Mouse (Mus musculus): ENCODE measurements around the gene Dennd4c. TPM values are rescaled to one million over a fixed set of nuclear protein-coding genes. Genes with fewer than 3 reads are reported as not detected.
A peak's percentile ranks its signal among the peaks of the same experiment; 100 is the strongest.

Gene Dennd4c
- polyA plus RNA-seq (2012; rRNA removed), result 10.7 and 13.3 TPM in 2 replicates

DNA sequence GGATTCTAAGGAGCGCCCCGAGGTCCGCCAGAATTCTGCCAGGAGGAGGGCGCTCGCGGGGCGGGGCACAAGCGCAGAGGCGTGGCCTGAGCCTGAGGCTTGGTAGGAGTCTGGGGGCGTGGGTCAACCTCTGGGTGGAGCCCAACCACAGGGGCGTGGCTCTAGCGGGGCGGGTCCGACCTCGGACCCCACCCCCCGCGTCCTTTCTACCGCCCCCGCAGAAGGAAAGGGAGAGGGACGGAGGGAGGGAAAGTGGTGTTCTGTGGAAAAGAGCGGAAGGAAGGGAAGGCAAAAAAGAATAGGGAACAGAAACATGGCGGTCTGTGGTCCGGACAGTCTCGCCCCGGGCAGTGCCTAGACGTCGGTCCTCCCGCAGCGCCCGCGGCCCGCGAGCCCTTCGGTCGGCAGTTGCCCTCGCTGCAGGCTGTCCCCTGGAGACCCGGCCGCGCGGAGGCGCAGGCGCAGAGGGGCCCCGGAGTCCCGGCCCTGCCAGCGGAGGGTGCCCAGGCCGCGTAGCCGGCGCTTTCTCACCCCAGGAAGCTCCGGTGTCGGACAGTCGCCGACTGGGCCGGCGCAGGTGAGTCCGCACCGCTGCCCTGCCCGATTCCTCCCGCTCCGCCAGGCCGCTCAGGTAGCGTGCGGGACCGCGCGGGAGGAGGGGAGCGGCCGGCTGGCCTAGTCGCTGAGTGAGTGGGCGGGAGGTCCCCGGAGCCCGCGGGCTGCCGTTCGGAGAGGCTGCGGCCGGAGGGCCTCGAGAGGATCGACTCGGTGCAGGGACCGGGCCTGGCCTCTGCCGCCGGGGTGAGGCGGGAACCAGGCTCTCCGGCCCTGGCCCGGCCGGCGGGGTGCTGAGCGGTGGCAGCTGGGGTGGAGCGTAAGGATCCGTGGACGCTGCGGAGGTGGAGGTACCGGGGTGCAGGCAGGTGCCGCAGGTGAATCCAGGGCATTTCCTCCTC is at the start of gene Dennd4c:
Dennd4c (plus strand) TSS at position 220 of the 956 bp plus-strand sequence.
- Histone ChIP-seq H3K27ac (ENCODE audit: control insufficient read depth, insufficient read depth, low read length) (peak within 1 kb of the TSS; percentile 47; the same call in 1 of the 2 replicates), H3K4me1 (replicated peaks; ENCODE audit: control insufficient read depth, insufficient read depth, low read length) (peaks cover 12% of the 10 kb centered on the region), H3K27me3 (ENCODE audit: control insufficient read depth, insufficient read depth, low read length) (no peaks in the 10 kb centered on the region), H3K4me3 (ENCODE audit: control insufficient read depth, insufficient read depth, low read length) (peak within 1 kb of the TSS; percentile 81), H3K36me3 (ENCODE audit: control insufficient read depth, insufficient read depth, low read length) (no peaks in the 10 kb centered on the region)
- peak; percentile 96 for DNase-seq
- peak; percentile 13; the same call in 1 of the 2 replicates for TF ChIP-seq CTCF (IDR thresholded peaks at IDR 0.05; ENCODE audit: borderline replicate concordance, control insufficient read depth, extremely low read depth, insufficient read depth, low read length, poor library complexity)
- peak; percentile 95 for TF ChIP-seq POLR2A (IDR thresholded peaks at IDR 0.05; ENCODE audit: control insufficient read depth, extremely low read depth, insufficient read depth, low read length, poor library complexity)
- under 1% methylated on average over 95 of the region's 95 CpGs for WGBS

DNA sequence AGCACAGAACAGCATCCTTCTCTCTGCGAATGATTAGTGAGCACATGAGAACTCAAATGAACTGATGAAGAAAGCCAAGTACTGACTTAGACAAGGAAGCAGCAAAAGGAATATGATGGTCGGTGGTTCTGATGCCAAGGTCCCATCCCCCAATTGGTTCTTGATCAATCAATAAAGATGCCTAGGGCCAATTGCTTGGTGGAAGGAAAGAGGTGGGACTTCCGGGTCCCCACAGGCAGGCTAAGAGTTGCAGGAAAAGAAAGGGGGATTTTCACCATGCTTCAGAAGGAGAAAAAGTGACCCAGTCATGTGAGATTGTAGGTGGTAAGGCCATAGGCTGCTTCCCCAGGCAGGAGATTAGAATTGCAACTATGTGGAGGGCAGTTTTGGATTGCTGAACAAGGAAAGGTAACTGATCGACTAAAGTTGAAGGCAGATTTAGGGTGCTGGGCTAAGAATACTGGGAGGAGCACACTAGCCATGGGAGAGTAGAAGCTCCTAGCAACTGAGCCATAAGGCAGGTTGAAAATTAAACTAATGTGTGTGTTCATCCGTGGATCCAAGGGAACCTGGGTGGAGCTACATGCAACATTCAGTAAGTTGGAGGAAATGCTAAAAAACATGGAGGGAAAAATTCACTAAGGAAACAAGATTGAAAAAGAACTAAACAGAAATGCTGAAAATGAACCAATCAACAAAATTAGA is 49.0 kb upstream of the Dennd4c start:
- 80% methylated on average over 5 of the region's 5 CpGs for WGBS
- no peak for DNase-seq
- Histone ChIP-seq H3K36me3 (ENCODE audit: control insufficient read depth, insufficient read depth, low read length) (no peaks in the 10 kb centered on the region), H3K4me3 (ENCODE audit: control insufficient read depth, insufficient read depth, low read length) (no peak overlapping the region), H3K27ac (ENCODE audit: control insufficient read depth, insufficient read depth, low read length) (no peak overlapping the region), H3K27me3 (ENCODE audit: control insufficient read depth, insufficient read depth, low read length) (0 out of 2 replicates have a peak, but pooled peaks cover 2% of the 10 kb centered on the region), H3K4me1 (replicated peaks; ENCODE audit: control insufficient read depth, insufficient read depth, low read length) (0 out of 2 replicates have a peak, but pooled peaks cover 5% of the 10 kb centered on the region)
- TF ChIP-seq POLR2A (IDR thresholded peaks at IDR 0.05; ENCODE audit: control insufficient read depth, extremely low read depth, insufficient read depth, low read length, poor library complexity) (no peak), CTCF (IDR thresholded peaks at IDR 0.05; ENCODE audit: borderline replicate concordance, control insufficient read depth, extremely low read depth, insufficient read depth, low read length, poor library complexity) (no peak)

DNA sequence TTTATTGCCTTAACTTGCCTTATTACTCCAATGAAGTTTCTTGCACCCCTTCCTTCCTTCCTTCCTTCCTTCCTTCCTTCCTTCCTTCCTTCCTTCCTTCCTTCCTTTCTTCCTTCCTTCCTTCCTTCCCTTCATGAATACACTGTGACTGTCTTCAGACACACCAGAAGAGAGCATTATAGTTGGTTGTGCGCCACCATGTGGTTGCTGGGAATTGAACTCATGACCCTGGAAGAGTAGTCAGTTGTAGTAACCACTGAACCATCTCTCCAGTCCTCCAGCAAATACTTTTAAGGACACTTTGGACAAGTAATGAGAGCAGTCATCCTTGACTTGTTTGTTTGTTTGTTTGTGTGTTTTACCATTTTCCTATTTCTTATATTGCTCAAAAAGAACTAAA is 39.6 kb upstream of the Dennd4c start:
- no peak overlapping the region for H3K27ac ChIP-seq (ENCODE audit: control insufficient read depth, insufficient read depth, low read length)
- peaks cover 17% of the 10 kb centered on the region for H3K4me1 ChIP-seq (replicated peaks; ENCODE audit: control insufficient read depth, insufficient read depth, low read length)
- DNase-seq, result no peak
- no peak overlapping the region for H3K4me3 ChIP-seq (ENCODE audit: control insufficient read depth, insufficient read depth, low read length)
- 95% methylated on average over 1 of the region's 1 CpGs for WGBS
- TF ChIP-seq POLR2A (IDR thresholded peaks at IDR 0.05; ENCODE audit: control insufficient read depth, extremely low read depth, insufficient read depth, low read length, poor library complexity) (no peak), CTCF (IDR thresholded peaks at IDR 0.05; ENCODE audit: borderline replicate concordance, control insufficient read depth, extremely low read depth, insufficient read depth, low read length, poor library complexity) (no peak)
- H3K36me3 ChIP-seq (ENCODE audit: control insufficient read depth, insufficient read depth, low read length), result no peaks in the 10 kb centered on the region
- H3K27me3 ChIP-seq (ENCODE audit: control insufficient read depth, insufficient read depth, low read length), result no peaks in the 10 kb centered on the region

DNA sequence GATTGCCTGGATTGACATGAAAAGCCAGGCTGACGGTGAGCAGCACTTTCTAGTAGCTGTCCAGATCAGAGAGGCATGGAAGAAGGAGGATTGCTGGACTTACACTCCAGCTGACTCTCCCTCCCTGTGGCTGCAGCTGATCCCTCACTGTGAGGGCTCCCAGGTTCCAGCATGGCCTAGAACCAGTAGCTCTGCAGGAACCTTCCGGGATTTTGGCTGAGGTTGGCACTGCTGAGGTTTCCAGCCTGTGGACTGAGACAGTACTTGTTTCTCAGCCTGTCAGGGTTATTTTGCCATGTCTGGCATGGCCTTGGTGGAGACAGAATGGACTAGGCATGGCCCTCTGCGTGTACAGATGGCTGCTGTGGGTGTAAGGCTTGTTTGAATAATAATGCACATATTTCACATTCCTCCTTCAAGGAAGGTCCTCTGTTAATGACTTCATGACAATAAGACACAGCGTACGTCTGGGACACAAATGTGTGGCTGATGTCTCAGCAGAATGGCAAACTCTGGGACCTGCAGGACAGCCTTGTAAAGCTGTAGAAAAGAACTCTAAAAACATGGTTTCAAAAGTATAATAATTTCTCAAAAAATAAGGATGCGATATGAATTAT is 38.2 kb upstream of the Dennd4c start:
- TF ChIP-seq CTCF (IDR thresholded peaks at IDR 0.05; ENCODE audit: borderline replicate concordance, control insufficient read depth, extremely low read depth, insufficient read depth, low read length, poor library complexity) (no peak), POLR2A (IDR thresholded peaks at IDR 0.05; ENCODE audit: control insufficient read depth, extremely low read depth, insufficient read depth, low read length, poor library complexity) (no peak)
- H3K4me3 ChIP-seq (ENCODE audit: control insufficient read depth, insufficient read depth, low read length), result no peak overlapping the region
- H3K27me3 ChIP-seq (ENCODE audit: control insufficient read depth, insufficient read depth, low read length), result no peaks in the 10 kb centered on the region
- peaks cover 17% of the 10 kb centered on the region for H3K4me1 ChIP-seq (replicated peaks; ENCODE audit: control insufficient read depth, insufficient read depth, low read length)
- WGBS, result 97% methylated on average over 6 of the region's 6 CpGs
- DNase-seq, result no peak
- peak overlapping the region; percentile 33 for H3K27ac ChIP-seq (ENCODE audit: control insufficient read depth, insufficient read depth, low read length)
- no peaks in the 10 kb centered on the region for H3K36me3 ChIP-seq (ENCODE audit: control insufficient read depth, insufficient read depth, low read length)

DNA sequence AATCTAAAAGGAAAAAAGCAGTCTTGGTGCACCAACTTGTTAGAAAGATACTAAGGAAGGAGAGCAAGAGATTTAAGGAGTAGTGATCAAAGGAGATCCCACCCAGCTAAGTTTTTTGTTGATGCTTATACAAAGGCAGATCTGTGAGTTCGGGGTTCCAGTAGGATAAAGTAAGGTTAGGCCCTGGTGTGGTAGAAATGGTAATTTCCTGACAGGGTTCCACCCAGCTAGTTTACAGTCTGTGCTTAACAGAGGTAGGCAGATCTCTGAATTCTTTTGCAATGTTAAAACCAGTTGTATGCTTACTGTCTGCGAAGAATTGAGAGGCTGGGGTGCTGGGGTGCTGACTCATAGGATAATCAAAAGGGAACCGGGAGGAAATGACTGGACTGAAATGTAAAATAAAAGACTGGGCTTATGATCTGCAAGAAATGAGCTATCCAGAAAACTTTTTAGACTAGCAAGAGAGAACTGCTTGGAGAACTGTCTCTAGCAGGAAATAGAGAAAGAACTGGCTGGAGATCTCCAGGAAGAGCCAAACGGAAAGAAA is 37.6 kb upstream of the Dennd4c start:
- no peak for DNase-seq
- WGBS, result 65% methylated on average over 4 of the region's 4 CpGs
- peaks cover 17% of the 10 kb centered on the region for H3K4me1 ChIP-seq (replicated peaks; ENCODE audit: control insufficient read depth, insufficient read depth, low read length)
- no peaks in the 10 kb centered on the region for H3K36me3 ChIP-seq (ENCODE audit: control insufficient read depth, insufficient read depth, low read length)
- no peak overlapping the region for H3K4me3 ChIP-seq (ENCODE audit: control insufficient read depth, insufficient read depth, low read length)
- H3K27me3 ChIP-seq (ENCODE audit: control insufficient read depth, insufficient read depth, low read length), result no peaks in the 10 kb centered on the region
- peak overlapping the region; percentile 18 for H3K27ac ChIP-seq (ENCODE audit: control insufficient read depth, insufficient read depth, low read length)
- TF ChIP-seq CTCF (IDR thresholded peaks at IDR 0.05; ENCODE audit: borderline replicate concordance, control insufficient read depth, extremely low read depth, insufficient read depth, low read length, poor library complexity), result no peak
- TF ChIP-seq POLR2A (IDR thresholded peaks at IDR 0.05; ENCODE audit: control insufficient read depth, extremely low read depth, insufficient read depth, low read length, poor library complexity), result no peak
